10 mouse cellular contexts compared by ENCODE assay signal in genomic region chr1:155205311-155205710, GRCm38 (mm10). TPM values are rescaled to one million over a fixed set of nuclear protein-coding genes. Genes with fewer than 3 reads are reported as not detected.
DNase-seq lines count a peak whose midpoint lies in the region; ATAC-seq and TF ChIP-seq lines count a peak whose summit lies in the region.
"Had no signal": no experiment of that assay in that cellular context is flagged by ENCODE, and none has a peak within 500 bp of the region (broad histone marks: within the 10 kb centered on the region; RNA-seq: fewer than 3 reads in every experiment).

No protein-coding gene starts in this region.

- H3K27ac ChIP-seq in heart, postnatal 0 days (ENCODE audit: low read depth): peak overlapping the region; percentile 83
- peak overlapping the region; percentile 56 for H3K27ac ChIP-seq in embryonic facial prominence, embryonic 15.5 days (replicated peaks)
- peak overlapping the region; percentile 9 for H3K27ac ChIP-seq in midbrain, embryonic 13.5 days
- H3K27ac ChIP-seq: liver, embryonic 13.5 days had no signal

- no peaks in the 10 kb centered on the region for H3K27me3 ChIP-seq in heart, postnatal 0 days (ENCODE audit: control insufficient read depth, insufficient read depth, low read length)
- H3K27me3 ChIP-seq in embryonic facial prominence, embryonic 15.5 days: no peaks in the 10 kb centered on the region
- no peaks in the 10 kb centered on the region for H3K27me3 ChIP-seq in midbrain, embryonic 13.5 days
- H3K27me3 ChIP-seq: liver, embryonic 13.5 days had no signal

- H3K4me1 ChIP-seq in heart, postnatal 0 days (ENCODE audit: control insufficient read depth, insufficient read depth): peaks cover 34% of the 10 kb centered on the region
- peaks cover 31% of the 10 kb centered on the region for H3K4me1 ChIP-seq in embryonic facial prominence, embryonic 15.5 days
- peaks cover 73% of the 10 kb centered on the region for H3K4me1 ChIP-seq in midbrain, embryonic 13.5 days (replicated peaks)

- intact Hi-C loops in left cerebral cortex, postnatal 25 days (cut with DNase I): no loop called here

- ATAC-seq in heart, postnatal 0 days (ENCODE audit: insufficient read depth, low read depth): no peak
- no peak for ATAC-seq in embryonic facial prominence, embryonic 15.5 days (ENCODE audit: insufficient number of reproducible peaks, low FRiP score, low TSS enrichment, low read depth)
- ATAC-seq in midbrain, embryonic 13.5 days: no peak

- 54% methylated on average over 7 of the region's 7 CpGs for WGBS in heart, postnatal 0 days
- WGBS in embryonic facial prominence, embryonic 15.5 days: 44% methylated on average over 7 of the region's 7 CpGs
- 62% methylated on average over 7 of the region's 7 CpGs for WGBS in midbrain, embryonic 13.5 days

- H3K4me2 ChIP-seq in heart, postnatal 0 days (ENCODE audit: low read depth, low read length): no peak overlapping the region
- no peak overlapping the region for H3K4me2 ChIP-seq in embryonic facial prominence, embryonic 15.5 days (replicated peaks)
- H3K4me2 ChIP-seq in midbrain, embryonic 13.5 days (replicated peaks): no peak overlapping the region
- H3K4me2 ChIP-seq: liver, embryonic 13.5 days had no signal

- H3K4me3 ChIP-seq in heart, postnatal 0 days (ENCODE audit: low read depth, low read length): no peak overlapping the region
- no peak overlapping the region for H3K4me3 ChIP-seq in embryonic facial prominence, embryonic 15.5 days (replicated peaks)
- H3K4me3 ChIP-seq in midbrain, embryonic 13.5 days (replicated peaks): no peak overlapping the region
- H3K4me3 ChIP-seq: liver, embryonic 13.5 days had no signal

- 0 out of 2 replicates have a peak, but pooled peaks have one; percentile 8 for TF ChIP-seq CTCF in heart, postnatal 0 days (IDR thresholded peaks at IDR 0.05; ENCODE audit: low read depth)

- H3K9ac ChIP-seq in heart, postnatal 0 days (replicated peaks; ENCODE audit: low read depth, low read length): no peak overlapping the region
- no peak overlapping the region for H3K9ac ChIP-seq in embryonic facial prominence, embryonic 15.5 days
- 0 out of 2 replicates have a peak overlapping the region, but pooled peaks have one; percentile 23 for H3K9ac ChIP-seq in midbrain, embryonic 13.5 days (replicated peaks)
- H3K9ac ChIP-seq: liver, embryonic 13.5 days had no signal

- H3K36me3 ChIP-seq in heart, postnatal 0 days (replicated peaks; ENCODE audit: control insufficient read depth, insufficient read depth, low read length): peaks cover 9% of the 10 kb centered on the region; the same call in 1 of the 2 replicates
- peaks cover 23% of the 10 kb centered on the region for H3K36me3 ChIP-seq in embryonic facial prominence, embryonic 15.5 days
- H3K36me3 ChIP-seq in midbrain, embryonic 13.5 days: peaks cover 38% of the 10 kb centered on the region

- H3K9me3 ChIP-seq in heart, postnatal 0 days (replicated peaks; ENCODE audit: control insufficient read depth, low read length): no peaks in the 10 kb centered on the region
- no peaks in the 10 kb centered on the region for H3K9me3 ChIP-seq in embryonic facial prominence, embryonic 15.5 days (replicated peaks)
- H3K9me3 ChIP-seq in midbrain, embryonic 13.5 days: no peaks in the 10 kb centered on the region
- H3K9me3 ChIP-seq: liver, embryonic 13.5 days had no signal

- DNase-seq in heart, postnatal 0 days (ENCODE audit: low spot score): no peak
- DNase-seq in heart, adult 8-10 months (ENCODE audit: low spot score): no peak
- DNase-seq in R1 (ENCODE audit: low read depth, low spot score): peak; percentile 16
- no peak for DNase-seq in natural killer cell, adult 2 months (ENCODE audit: low spot score in 2 of 2)
- DNase-seq in layer of hippocampus, adult 9-10 months (ENCODE audit: low spot score): no peak
- DNase-seq in left cerebral cortex, postnatal 25 days (ENCODE audit: low spot score in 2 of 2): no peak
- DNase-seq: cerebellum, postnatal 36 days; liver, embryonic 13.5 days had no signal

- no peak for TF ChIP-seq EP300 in heart, postnatal 0 days (IDR thresholded peaks at IDR 0.05; ENCODE audit: low read depth)

RNA-seq across cellular contexts. Expression of gene BC034090, which starts 38.9 kb away (rescaled TPM):
- 45.1 and 82.1 TPM in 2 replicates for total RNA-seq in heart, postnatal 0 days (2014; rRNA removed; ENCODE audit: low replicate concordance)
- polyA plus RNA-seq in heart, postnatal 0 days (2015; fragmentation: Nextera tagmentation; extraction: Ambion mirVana): 9.5 and 9.7 TPM in 2 replicates
- total RNA-seq in heart, adult 8-10 months (2022): 10 to 100 TPM; 33.0 to 42.1 (median 39.3) TPM
- 6.3 and 6.5 TPM in 2 replicates for polyA plus RNA-seq in embryonic facial prominence, embryonic 15.5 days (2015; fragmentation: Nextera tagmentation; extraction: Ambion mirVana)
- polyA plus RNA-seq in midbrain, embryonic 13.5 days (2015; fragmentation: Nextera tagmentation; extraction: Ambion mirVana): 3.9 and 5.5 TPM in 2 replicates
- 1 to 10 TPM; 9.5 to 9.7 TPM for total RNA-seq in left cerebral cortex, postnatal 25 days (2021)

RNA-seq across cellular contexts. Expression of gene Stx6, which starts 46.8 kb away (rescaled TPM):
- total RNA-seq in heart, postnatal 0 days (2014; rRNA removed; ENCODE audit: low replicate concordance): 56.6 and 59.4 TPM in 2 replicates
- polyA plus RNA-seq in heart, postnatal 0 days (2015; fragmentation: Nextera tagmentation; extraction: Ambion mirVana): 36.3 and 39.6 TPM in 2 replicates
- total RNA-seq in heart, adult 8-10 months (2022): 10 to 100 TPM; 20.0 to 24.4 (median 23.4) TPM
- 76.0 and 86.5 TPM in 2 replicates for polyA plus RNA-seq in embryonic facial prominence, embryonic 15.5 days (2015; fragmentation: Nextera tagmentation; extraction: Ambion mirVana)
- polyA plus RNA-seq in midbrain, embryonic 13.5 days (2015; fragmentation: Nextera tagmentation; extraction: Ambion mirVana): 117 and 128 TPM in 2 replicates
- total RNA-seq in left cerebral cortex, postnatal 25 days (2021): 100 to 1,000 TPM; 110 to 115 TPM

RNA-seq across cellular contexts. Expression of gene Mr1, which starts 58.7 kb away (rescaled TPM):
- total RNA-seq in heart, postnatal 0 days (2014; rRNA removed; ENCODE audit: low replicate concordance): 8.2 and 16.1 TPM in 2 replicates
- polyA plus RNA-seq in heart, postnatal 0 days (2015; fragmentation: Nextera tagmentation; extraction: Ambion mirVana): 6.5 and 7.2 TPM in 2 replicates
- 10 to 100 TPM in 2 of 4 experiments, 1 to 10 TPM in 2; 6.9 to 11.2 (median 8.7) TPM for total RNA-seq in heart, adult 8-10 months (2022)
- 9.5 and 11.3 TPM in 2 replicates for polyA plus RNA-seq in embryonic facial prominence, embryonic 15.5 days (2015; fragmentation: Nextera tagmentation; extraction: Ambion mirVana)
- polyA plus RNA-seq in midbrain, embryonic 13.5 days (2015; fragmentation: Nextera tagmentation; extraction: Ambion mirVana): 0.64 and 0.79 TPM in 2 replicates
- 1 to 10 TPM; 2.2 to 2.5 TPM for total RNA-seq in left cerebral cortex, postnatal 25 days (2021)

Comparison
In these comparisons a context has a peak if more than half of its experiments do, and no peak if none do; other contexts are left out.
1. H3K27ac ChIP-seq: peak in every context shown above with its lines; median percentile 83 in heart, postnatal 0 days; 56 in embryonic facial prominence, embryonic 15.5 days; 9 in midbrain, embryonic 13.5 days.